Mouse (Mus musculus) hindbrain, embryonic 15.5 days (tissue): ENCODE measurements at regions not wholly inside any gene's neighbourhood (a gene's known extent, or its start where the extent isn't known, plus 50 kb on each side); places are given as distances from the start of the nearest gene placed in this dataset.

Experiments used
- ATAC-seq: fragments of 200-750 bp; cut with Nextera tagmentation; 2 replicates; pipeline ENCODE4 v1.8.0; 2017; ENCODE audit warnings: low read depth, moderate number of reproducible peaks, moderate TSS enrichment; ENCODE audit not compliant: low FRiP score
- H3K27ac ChIP-seq: fragments of 300-500 bp; sonication (generic); replicated peaks from 2 replicates; pipeline ENCODE4 v1.5.1; 2015; ENCODE audit warnings: mild to moderate bottlenecking, inconsistent platforms
- H3K27me3 ChIP-seq: fragments of 300-500 bp; sonication (generic); 2 replicates; pipeline ENCODE4 v1.6.1; 2015; ENCODE audit warnings: control low read depth, inconsistent platforms
- H3K36me3 ChIP-seq: fragments of 300-500 bp; sonication (generic); 2 replicates; pipeline ENCODE4 v1.6.1; 2015; ENCODE audit warnings: control low read depth, inconsistent platforms
- H3K4me1 ChIP-seq: fragments of 300-500 bp; sonication (generic); replicated peaks from 2 replicates; pipeline ENCODE4 v1.6.1; 2015; ENCODE audit warnings: control low read depth, inconsistent platforms
- H3K4me2 ChIP-seq: fragments of 300-500 bp; sonication (generic); 2 replicates; pipeline ENCODE4 v1.6.1; 2015; ENCODE audit warnings: moderate library complexity, mild to moderate bottlenecking, inconsistent platforms
- H3K4me3 ChIP-seq: fragments of 300-500 bp; sonication (generic); 2 replicates; pipeline ENCODE4 v1.5.1; 2015; ENCODE audit warnings: mild to moderate bottlenecking, inconsistent platforms
- H3K9ac ChIP-seq: fragments of 300-500 bp; sonication (generic); 2 replicates; pipeline ENCODE4 v1.6.1; 2015; ENCODE audit warnings: inconsistent platforms
- H3K9me3 ChIP-seq: fragments of 300-500 bp; sonication (generic); 2 replicates; pipeline ENCODE4 v1.6.1; 2016; ENCODE audit warnings: control low read depth, inconsistent platforms
- WGBS: fragments of 180-500 bp; shearing (Covaris S2); methylation state at CpG from one replicate; pipeline ENCODE4 v1.1.7; 2015; 5-methylcytosine and 5-hydroxymethylcytosine counted together

GRCm38 (mm10) chr4:7356202-7356601, 882.6 kb downstream of the Car8 start:
- H3K36me3 ChIP-seq, result no peaks in the 10 kb centered on the region
- H3K4me1 ChIP-seq, result no peaks in the 10 kb centered on the region
- H3K27me3 ChIP-seq, result no peaks in the 10 kb centered on the region
- H3K27ac ChIP-seq, result no peak overlapping the region
- no peak overlapping the region for H3K4me3 ChIP-seq
- 89% methylated on average over 3 of the region's 3 CpGs for WGBS
- no peak overlapping the region for H3K9ac ChIP-seq
- H3K4me2 ChIP-seq, result no peak overlapping the region
- no peaks in the 10 kb centered on the region for H3K9me3 ChIP-seq
- ATAC-seq, result no peak

DNA sequence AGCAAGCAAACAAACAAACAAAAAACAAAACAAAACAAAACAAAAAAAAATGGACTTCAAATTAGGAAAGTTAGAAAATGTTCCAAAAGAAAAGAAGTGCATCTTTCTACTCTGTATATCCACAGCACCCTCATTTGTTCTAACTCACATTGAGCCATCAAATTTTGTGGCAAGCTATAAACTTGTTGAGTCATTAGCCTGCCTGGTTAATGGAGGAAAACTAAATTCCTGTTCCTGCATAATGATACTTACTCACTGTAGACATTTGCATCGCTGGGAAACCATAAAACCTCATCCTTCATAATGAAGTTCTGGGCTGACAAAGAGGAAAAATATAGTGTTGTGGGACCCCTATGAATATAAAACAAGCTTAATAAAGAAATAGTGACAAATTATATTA, 891.5 kb downstream of the Car8 start:
- H3K4me2 ChIP-seq, result no peak overlapping the region
- no peaks in the 10 kb centered on the region for H3K4me1 ChIP-seq
- H3K9me3 ChIP-seq, result no peaks in the 10 kb centered on the region
- ATAC-seq, result no peak
- H3K27me3 ChIP-seq, result no peaks in the 10 kb centered on the region
- H3K36me3 ChIP-seq, result no peaks in the 10 kb centered on the region
- WGBS, result 65% methylated on average over 1 of the region's 1 CpGs
- no peak overlapping the region for H3K9ac ChIP-seq
- H3K27ac ChIP-seq, result no peak overlapping the region
- H3K4me3 ChIP-seq, result no peak overlapping the region

DNA sequence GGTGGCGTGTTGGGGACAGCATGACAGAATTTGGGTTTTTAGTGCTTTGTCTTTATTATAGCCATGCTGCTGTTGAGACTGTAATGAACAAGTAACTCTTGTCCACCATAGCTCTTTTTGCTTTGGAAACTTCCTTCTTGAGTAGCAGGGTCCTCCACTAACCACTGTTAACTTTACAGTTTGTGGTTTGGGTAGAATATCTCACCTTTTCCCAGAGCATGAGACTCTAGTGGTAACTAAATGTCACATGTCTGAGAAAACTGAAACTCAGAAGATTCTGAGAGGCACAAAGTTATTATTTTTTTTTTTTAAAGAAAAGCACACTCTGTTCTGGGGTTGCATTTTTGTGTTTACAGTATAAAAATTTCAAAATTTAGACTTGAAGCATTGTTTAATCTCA, 897.7 kb downstream of the Car8 start:
- H3K9me3 ChIP-seq, result no peaks in the 10 kb centered on the region
- H3K4me3 ChIP-seq, result no peak overlapping the region
- no peaks in the 10 kb centered on the region for H3K4me1 ChIP-seq
- no peak overlapping the region for H3K4me2 ChIP-seq
- no peaks in the 10 kb centered on the region for H3K27me3 ChIP-seq
- WGBS, result 98% methylated on average over 1 of the region's 1 CpGs
- no peak overlapping the region for H3K27ac ChIP-seq
- no peak overlapping the region for H3K9ac ChIP-seq
- no peaks in the 10 kb centered on the region for H3K36me3 ChIP-seq
- no peak for ATAC-seq

DNA sequence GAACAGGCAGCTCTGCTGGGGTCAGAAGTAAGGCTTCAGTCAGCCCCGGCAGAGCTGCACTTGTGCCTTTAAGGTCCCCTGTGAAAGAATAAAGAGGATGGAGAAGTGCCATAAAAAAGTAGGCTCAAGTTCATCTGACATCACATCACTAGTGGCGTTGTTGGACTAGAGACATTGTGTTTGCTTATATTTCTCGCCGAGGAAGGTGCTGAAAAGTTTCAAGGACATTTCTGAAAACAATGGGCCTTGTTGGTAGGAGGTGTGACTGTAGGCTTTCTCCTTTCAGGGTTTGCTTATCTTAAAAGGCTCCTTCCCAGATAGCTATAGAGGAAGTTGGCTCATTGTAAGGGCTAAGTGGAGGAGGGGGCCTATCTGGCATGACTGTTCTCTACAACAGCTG, 924.6 kb downstream of the Car8 start:
- 82% methylated on average over 4 of the region's 4 CpGs for WGBS

DNA sequence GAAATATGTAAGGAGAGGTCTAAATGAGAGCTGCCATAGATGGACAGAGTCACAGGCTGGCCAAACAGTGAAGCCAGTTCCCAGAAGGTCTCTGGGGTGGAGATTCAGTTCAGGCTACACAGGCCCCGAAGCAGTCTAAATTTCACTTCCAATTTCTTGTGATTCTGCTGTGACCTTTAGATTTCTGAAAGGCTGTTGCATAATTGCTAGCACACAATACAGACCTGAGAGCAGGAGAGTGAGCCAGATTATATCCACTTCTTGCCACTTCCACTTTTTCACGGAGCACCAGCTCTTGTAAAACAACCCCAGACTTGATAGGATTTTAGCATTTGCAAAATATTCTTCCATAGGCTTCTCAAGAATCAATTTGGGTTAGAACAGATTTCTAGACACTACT, 925.6 kb downstream of the Car8 start:
- no peaks in the 10 kb centered on the region for H3K9me3 ChIP-seq
- no peaks in the 10 kb centered on the region for H3K36me3 ChIP-seq
- no peak overlapping the region for H3K27ac ChIP-seq
- H3K4me2 ChIP-seq, result no peak overlapping the region
- no peak for ATAC-seq
- WGBS, result 83% methylated on average over 2 of the region's 2 CpGs
- H3K27me3 ChIP-seq, result no peaks in the 10 kb centered on the region
- no peak overlapping the region for H3K4me3 ChIP-seq
- no peak overlapping the region for H3K9ac ChIP-seq
- no peaks in the 10 kb centered on the region for H3K4me1 ChIP-seq

More for the DNA sequence above, 924.6 kb downstream of the Car8 start:
- no peak overlapping the region for H3K4me2 ChIP-seq
- H3K27me3 ChIP-seq, result no peaks in the 10 kb centered on the region
- H3K9ac ChIP-seq, result no peak overlapping the region
- H3K9me3 ChIP-seq, result no peaks in the 10 kb centered on the region
- no peaks in the 10 kb centered on the region for H3K36me3 ChIP-seq
- ATAC-seq, result no peak
- no peak overlapping the region for H3K4me3 ChIP-seq
- H3K27ac ChIP-seq, result no peak overlapping the region
- no peaks in the 10 kb centered on the region for H3K4me1 ChIP-seq

GRCm38 (mm10) chr4:7312160-7312559, 926.7 kb downstream of the Car8 start:
- no peaks in the 10 kb centered on the region for H3K9me3 ChIP-seq
- H3K27ac ChIP-seq, result no peak overlapping the region
- H3K4me1 ChIP-seq, result no peaks in the 10 kb centered on the region
- no peaks in the 10 kb centered on the region for H3K27me3 ChIP-seq
- no peak overlapping the region for H3K9ac ChIP-seq
- ATAC-seq, result no peak
- H3K4me3 ChIP-seq, result no peak overlapping the region
- 87% methylated on average over 1 of the region's 1 CpGs for WGBS
- no peak overlapping the region for H3K4me2 ChIP-seq
- H3K36me3 ChIP-seq, result no peaks in the 10 kb centered on the region

DNA sequence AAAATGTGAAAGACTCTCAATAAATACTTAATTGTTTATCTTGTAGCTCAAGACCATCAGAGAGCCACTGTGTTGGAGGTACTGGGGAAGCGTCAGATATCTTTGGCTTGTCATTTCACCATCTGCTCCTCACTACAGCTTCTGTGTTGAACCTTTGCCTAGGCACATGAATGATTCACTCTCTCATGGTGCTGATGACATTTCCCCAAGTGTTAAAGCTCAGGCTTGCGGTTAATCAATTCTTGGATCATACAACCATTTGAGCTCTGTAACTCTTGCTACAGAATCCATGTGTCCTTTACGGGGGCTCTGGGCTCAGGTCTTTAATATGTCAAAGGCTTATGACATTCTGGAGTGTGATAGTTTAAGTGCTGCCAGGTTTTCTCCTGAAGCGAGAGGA, 969.8 kb downstream of the Car8 start:
- WGBS, result 94% methylated on average over 4 of the region's 4 CpGs
- H3K27ac ChIP-seq, result no peak overlapping the region
- no peaks in the 10 kb centered on the region for H3K9me3 ChIP-seq
- H3K36me3 ChIP-seq, result no peaks in the 10 kb centered on the region
- H3K4me1 ChIP-seq, result no peaks in the 10 kb centered on the region
- ATAC-seq, result no peak
- no peak overlapping the region for H3K4me3 ChIP-seq
- no peak overlapping the region for H3K9ac ChIP-seq
- H3K4me2 ChIP-seq, result no peak overlapping the region
- no peaks in the 10 kb centered on the region for H3K27me3 ChIP-seq

GRCm38 (mm10) chr4:7256486-7256885, 982.4 kb downstream of the Car8 start:
- H3K4me1 ChIP-seq, result no peaks in the 10 kb centered on the region
- no peak overlapping the region for H3K9ac ChIP-seq
- H3K9me3 ChIP-seq, result no peaks in the 10 kb centered on the region
- no peaks in the 10 kb centered on the region for H3K27me3 ChIP-seq
- no peak overlapping the region for H3K27ac ChIP-seq
- no peak for ATAC-seq
- WGBS, result 89% methylated on average over 2 of the region's 2 CpGs
- H3K36me3 ChIP-seq, result no peaks in the 10 kb centered on the region
- H3K4me2 ChIP-seq, result no peak overlapping the region
- no peak overlapping the region for H3K4me3 ChIP-seq

DNA sequence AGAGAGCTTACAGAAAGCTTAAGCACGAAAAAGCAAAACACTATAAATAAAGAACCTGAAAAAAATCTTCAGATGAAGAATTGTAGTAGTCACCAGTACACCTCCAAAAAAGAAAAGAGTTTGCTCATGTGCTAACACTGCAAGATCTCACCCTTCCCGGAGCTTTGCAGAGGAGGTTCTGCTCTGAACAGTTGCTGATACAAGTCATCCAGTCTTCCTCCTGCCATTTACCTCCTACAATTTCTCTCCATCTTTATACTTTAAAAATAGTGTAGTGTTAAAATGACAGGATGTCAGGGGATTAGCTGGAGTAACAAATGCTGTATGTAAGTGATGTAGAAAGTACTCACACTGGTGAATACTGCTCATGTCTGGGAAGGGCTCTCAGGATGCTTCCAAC, 985.2 kb downstream of the Car8 start:
- H3K4me3 ChIP-seq, result no peak overlapping the region
- ATAC-seq, result no peak
- H3K27me3 ChIP-seq, result no peaks in the 10 kb centered on the region
- no peak overlapping the region for H3K27ac ChIP-seq
- no peak overlapping the region for H3K9ac ChIP-seq
- WGBS, result 94% methylated on average over 2 of the region's 2 CpGs
- H3K4me1 ChIP-seq, result no peaks in the 10 kb centered on the region
- no peaks in the 10 kb centered on the region for H3K36me3 ChIP-seq
- H3K9me3 ChIP-seq, result no peaks in the 10 kb centered on the region
- no peak overlapping the region for H3K4me2 ChIP-seq

- WGBS, result 66% methylated on average over 2 of the region's 2 CpGs
- no peaks in the 10 kb centered on the region for H3K36me3 ChIP-seq
- H3K4me2 ChIP-seq, result no peak overlapping the region
- H3K9me3 ChIP-seq, result no peaks in the 10 kb centered on the region
- H3K9ac ChIP-seq, result no peak overlapping the region
- no peak overlapping the region for H3K4me3 ChIP-seq
- H3K4me1 ChIP-seq, result no peaks in the 10 kb centered on the region
- no peak for ATAC-seq
- no peak overlapping the region for H3K27ac ChIP-seq
- no peaks in the 10 kb centered on the region for H3K27me3 ChIP-seq
Observed at GRCm38 (mm10) chr4:7251641-7252040, 987.2 kb downstream of the Car8 start.

- 20% methylated on average over 4 of the region's 4 CpGs for WGBS
- no peaks in the 10 kb centered on the region for H3K9me3 ChIP-seq
- no peak overlapping the region for H3K9ac ChIP-seq
- no peak for ATAC-seq
- no peak overlapping the region for H3K27ac ChIP-seq
- H3K4me1 ChIP-seq, result no peaks in the 10 kb centered on the region
- no peak overlapping the region for H3K4me2 ChIP-seq
- H3K36me3 ChIP-seq, result no peaks in the 10 kb centered on the region
- H3K4me3 ChIP-seq, result no peak overlapping the region
- H3K27me3 ChIP-seq, result no peaks in the 10 kb centered on the region
Observed at GRCm38 (mm10) chr4:7247816-7248215, 991.0 kb downstream of the Car8 start.

GRCm38 (mm10) chr4:7247244-7247643, 991.6 kb downstream of the Car8 start:
- Histone ChIP-seq H3K36me3 (no peaks in the 10 kb centered on the region), H3K4me1 (no peaks in the 10 kb centered on the region), H3K4me3 (no peak overlapping the region), H3K9ac (no peak overlapping the region), H3K27me3 (no peaks in the 10 kb centered on the region), H3K27ac (no peak overlapping the region), H3K4me2 (no peak overlapping the region), H3K9me3 (no peaks in the 10 kb centered on the region)
- ATAC-seq, result no peak
- WGBS, result 18% methylated on average over 4 of the region's 4 CpGs

- H3K9ac ChIP-seq, result no peak overlapping the region
- no peak overlapping the region for H3K4me3 ChIP-seq
- H3K36me3 ChIP-seq, result no peaks in the 10 kb centered on the region
- H3K27me3 ChIP-seq, result no peaks in the 10 kb centered on the region
- no peaks in the 10 kb centered on the region for H3K9me3 ChIP-seq
- no peak overlapping the region for H3K4me2 ChIP-seq
- no peak for ATAC-seq
- 25% methylated on average over 4 of the region's 4 CpGs for WGBS
- no peaks in the 10 kb centered on the region for H3K4me1 ChIP-seq
- no peak overlapping the region for H3K27ac ChIP-seq
Observed at GRCm38 (mm10) chr4:7246828-7247227, 992.0 kb downstream of the Car8 start.
